Mouse (Mus musculus) lung, adult 2 months (tissue): ENCODE data around the gene Flvcr2. TPM values are rescaled to one million over a fixed set of nuclear protein-coding genes. Genes with fewer than 3 reads are reported as not detected.

Source experiments
- DNase-seq: peaks from one replicate; pipeline ENCODE4 v3.0.0; 2022
- H3K4me1 ChIP-seq: fragments of 200-500 bp; 2 replicates; pipeline ENCODE4 v1.6.1; 2011; ENCODE audit warnings: low read length; ENCODE audit not compliant: control insufficient read depth, insufficient read depth
- H3K4me3 ChIP-seq: fragments of 200-500 bp; replicated peaks from 2 replicates; pipeline ENCODE3; 2011; ENCODE audit warnings: low read depth, mild to moderate bottlenecking, control low read depth, low read length; ENCODE audit errors: extremely low read depth
- CTCF ChIP-seq: fragments of 200-500 bp; IDR thresholded peaks from 2 replicates; pipeline ENCODE4 v1.5.1; 2011; ENCODE audit warnings: mild to moderate bottlenecking, low read length, control low read depth; ENCODE audit not compliant: insufficient read depth
- POLR2A ChIP-seq: fragments of 200-500 bp; IDR thresholded peaks from 2 replicates; pipeline ENCODE4 v1.6.1; 2011; ENCODE audit warnings: low read depth, mild to moderate bottlenecking, control low read depth, low read length, borderline replicate concordance; ENCODE audit errors: extremely low read depth
- WGBS: fragments of 180-500 bp; shearing (Covaris S2); methylation state at CpG from one replicate; pipeline ENCODE4 v1.1.7; 2018; 5-methylcytosine and 5-hydroxymethylcytosine counted together
- polyA plus RNA-seq: library from polyadenylated mRNA; depleted of rRNA; stranded (reverse); fragments of >200 nt; gene quantifications from 2 replicates; pipeline ENCODE4 v1.2.3, GENCODE M21; 2012; rRNA removed

Gene Flvcr2
- polyA plus RNA-seq, 1 experiment: 11.6 TPM

DNA sequence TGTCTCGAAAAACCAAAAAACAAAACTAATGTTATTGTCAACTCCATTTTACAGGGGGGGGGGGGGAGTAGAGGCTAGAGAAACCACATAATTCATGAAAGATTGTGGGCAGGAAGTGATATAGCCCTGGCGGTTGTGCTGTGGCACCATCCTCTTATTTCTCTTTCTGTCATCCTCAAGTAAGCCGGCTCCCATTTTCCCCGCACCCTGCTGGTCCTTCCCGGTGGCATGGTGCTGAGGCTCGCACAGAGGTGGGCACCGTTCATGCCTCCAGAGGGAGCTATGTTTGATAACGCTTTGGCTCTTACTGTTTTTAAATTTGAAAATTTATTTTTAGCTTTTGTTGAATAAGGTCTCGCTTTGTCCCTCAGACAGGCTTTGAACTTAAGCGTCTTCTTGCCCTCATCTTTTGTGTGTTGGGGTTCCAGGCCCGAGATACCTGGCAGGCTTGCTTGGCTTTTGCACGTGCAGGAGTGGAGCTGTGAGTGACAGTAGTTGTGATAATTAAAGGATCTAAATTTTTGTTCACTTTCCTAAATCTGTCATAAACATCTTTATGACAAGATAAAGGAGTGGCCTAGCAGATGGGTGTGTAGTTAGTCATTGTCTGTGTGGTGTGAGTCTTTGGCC, 93.1 kb downstream of the Flvcr2 start:
- Histone ChIP-seq H3K4me1 (no peaks in the 10 kb centered on the region), H3K4me3 (no peak overlapping the region)
- no peak for DNase-seq
- 87% methylated on average over 12 of the region's 12 CpGs for WGBS
- no peak for TF ChIP-seq POLR2A

GRCm38 (mm10) chr12:85848164-85848958, 102.0 kb downstream of the Flvcr2 start:
- WGBS: 74% methylated on average over 7 of the region's 7 CpGs
- TF ChIP-seq POLR2A (no peak), CTCF (peak; percentile 87)
- no peak overlapping the region for H3K4me3 ChIP-seq
- DNase-seq: peak; percentile 36
- H3K4me1 ChIP-seq: no peaks in the 10 kb centered on the region

- TF ChIP-seq POLR2A: no peak
- no peak for DNase-seq
- WGBS: 83% methylated on average over 8 of the region's 8 CpGs
- Histone ChIP-seq H3K4me1 (no peaks in the 10 kb centered on the region), H3K4me3 (no peak overlapping the region)
Measured at GRCm38 (mm10) chr12:85850661-85851060, 104.3 kb downstream of the Flvcr2 start.

DNA sequence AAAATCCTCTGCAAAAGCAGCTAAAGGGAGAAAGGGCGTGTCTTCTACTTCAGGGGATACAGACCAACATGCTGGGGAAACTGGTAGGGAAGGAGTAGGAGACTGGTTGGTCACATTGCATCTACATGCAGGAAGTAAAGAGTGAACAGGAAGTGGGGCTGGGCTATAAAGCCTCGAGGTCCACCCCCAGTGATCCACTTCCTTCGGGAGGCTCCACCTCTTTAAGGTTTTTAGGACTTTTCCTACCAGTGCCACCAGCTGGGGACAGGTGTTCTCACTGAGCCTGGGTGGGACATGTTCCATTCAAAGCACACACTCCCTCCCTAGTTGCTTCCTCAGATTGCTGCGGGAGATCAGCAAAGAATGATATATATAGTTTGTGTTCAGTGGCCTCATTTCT, 107.5 kb downstream of the Flvcr2 start:
- TF ChIP-seq CTCF (no peak), POLR2A (no peak)
- no peak for DNase-seq
- WGBS: 73% methylated on average over 4 of the region's 4 CpGs

GRCm38 (mm10) chr12:85854271-85854670, 107.9 kb downstream of the Flvcr2 start:
- H3K4me3 ChIP-seq: no peak overlapping the region
- TF ChIP-seq POLR2A: no peak
- no peak for TF ChIP-seq CTCF
- DNase-seq: no peak
- WGBS: 47% methylated on average over 1 of the region's 1 CpGs
- no peaks in the 10 kb centered on the region for H3K4me1 ChIP-seq

More for the DNA sequence above, 107.5 kb downstream of the Flvcr2 start:
- H3K4me3 ChIP-seq: no peak overlapping the region
- no peaks in the 10 kb centered on the region for H3K4me1 ChIP-seq

- DNase-seq: no peak
- Histone ChIP-seq H3K4me1 (no peaks in the 10 kb centered on the region), H3K4me3 (no peak overlapping the region)
- TF ChIP-seq POLR2A (no peak), CTCF (no peak)
- WGBS: 80% methylated on average over 7 of the region's 7 CpGs
Measured at GRCm38 (mm10) chr12:85857300-85857699, 111.0 kb downstream of the Flvcr2 start.

DNA sequence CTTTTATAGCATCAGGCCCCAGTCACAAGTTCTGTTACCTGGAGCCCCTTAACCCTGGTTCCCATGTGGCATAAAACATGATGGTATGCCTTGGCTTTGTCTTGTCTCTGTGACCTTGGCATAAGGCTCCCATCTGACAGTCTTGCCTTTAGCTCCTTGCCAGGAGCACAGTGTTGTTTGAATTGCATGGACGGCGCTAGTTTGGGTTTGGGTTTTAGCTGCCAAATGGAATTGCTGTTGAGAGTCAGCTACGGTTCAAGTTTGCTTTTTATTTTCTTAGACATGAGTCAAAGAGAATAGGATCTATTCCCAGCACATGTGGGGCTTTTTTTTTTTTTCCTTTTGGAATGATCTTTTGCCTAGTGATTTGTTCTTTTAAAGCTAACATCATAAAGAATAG, 112.8 kb downstream of the Flvcr2 start:
- no peak overlapping the region for H3K4me3 ChIP-seq
- 63% methylated on average over 3 of the region's 3 CpGs for WGBS
- no peak for DNase-seq
- TF ChIP-seq POLR2A: no peak
- no peak for TF ChIP-seq CTCF
- no peaks in the 10 kb centered on the region for H3K4me1 ChIP-seq

DNA sequence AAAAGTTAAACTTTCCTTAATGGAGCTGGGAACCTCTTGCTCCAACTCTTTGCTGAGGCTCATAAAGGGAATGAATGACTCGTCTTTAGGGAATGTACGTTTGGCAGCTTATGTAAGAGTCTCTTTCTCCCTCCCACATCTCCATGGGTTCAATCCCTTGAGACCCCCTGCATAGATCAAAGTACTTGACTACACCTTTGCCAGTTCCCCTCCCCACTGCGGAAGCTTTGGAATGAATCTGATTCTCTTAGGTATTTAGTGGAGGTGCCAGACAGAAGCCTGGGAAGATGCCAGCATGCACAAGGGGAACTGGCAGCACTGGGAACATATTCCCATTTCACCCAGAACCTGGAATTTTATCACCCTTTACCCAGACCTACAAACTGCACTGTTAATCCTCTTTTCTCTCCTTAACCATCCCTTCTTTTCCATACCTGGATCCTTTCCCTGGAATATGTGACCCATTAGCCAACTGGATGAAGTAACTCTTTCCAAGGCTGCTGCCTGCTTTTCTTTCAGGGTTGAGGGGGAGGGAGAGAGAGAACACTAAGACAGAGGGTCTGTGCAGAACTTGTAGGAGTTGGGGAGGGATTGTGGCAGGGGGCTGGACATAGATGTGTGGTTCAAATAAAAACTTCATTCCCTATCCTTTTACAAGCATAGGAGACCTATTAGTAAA, 113.3 kb downstream of the Flvcr2 start:
- no peak overlapping the region for H3K4me3 ChIP-seq
- 41% methylated on average over 3 of the region's 3 CpGs for WGBS
- TF ChIP-seq CTCF: no peak
- no peak for TF ChIP-seq POLR2A
- no peak for DNase-seq
- H3K4me1 ChIP-seq: no peaks in the 10 kb centered on the region

GRCm38 (mm10) chr12:85862514-85862913, 116.2 kb downstream of the Flvcr2 start:
- WGBS: 35% methylated on average over 2 of the region's 2 CpGs
- no peak overlapping the region for H3K4me3 ChIP-seq
- no peak for DNase-seq
- no peaks in the 10 kb centered on the region for H3K4me1 ChIP-seq
- no peak for TF ChIP-seq CTCF
- TF ChIP-seq POLR2A: no peak

Other genes with a start within 250 kb of the Flvcr2 start
- gene Jdp2, start 147.5 kb upstream of the Flvcr2 start, polyA plus RNA-seq: 21.6 and 30.9 TPM in 2 replicates
- gene Batf, start 59.9 kb upstream of the Flvcr2 start, polyA plus RNA-seq: 8.7 and 10.5 TPM in 2 replicates
- 26.5 and 35.6 TPM in 2 replicates for gene Erg28, start 78.0 kb downstream of the Flvcr2 start, polyA plus RNA-seq
- 11.1 and 11.7 TPM in 2 replicates for gene Ttll5, start 78.1 kb downstream of the Flvcr2 start, polyA plus RNA-seq